Mouse (Mus musculus): ENCODE measurements around the gene Cntnap4. TPM values are rescaled to one million over a fixed set of nuclear protein-coding genes. Genes with fewer than 3 reads are reported as not detected.

Gene Cntnap4
- total and polyA plus RNA-seq, 3 experiments = not detected

- in situ Hi-C loops (cut with MboI; ENCODE audit: low pct_ligation_motif_present, low pct_unique_long_range_greater_than_20kb, low sequenced_read_pairs) (no loop called here), dilution Hi-C loops (cut with MboI; ENCODE audit: extremely low pct_ligation_motif_present, extremely low pct_unique_long_range_greater_than_20kb, low sequenced_read_pairs) (no loop called here)
- Histone ChIP-seq H3K36me3 (replicated peaks in 1 of 2; ENCODE audit: control insufficient read depth in 1 of 2, insufficient read depth in 1 of 2, low read length in 1 of 2) (no peaks in the 10 kb centered on the region), H3K27me3 (replicated peaks) (no peaks in the 10 kb centered on the region), H3K4me2 (ENCODE audit: insufficient read depth, low read depth, poor library complexity, severe bottlenecking) (no peak overlapping the region), H3K9ac (ENCODE audit: insufficient read depth, low read depth) (no peak overlapping the region), H3K4me1 (ENCODE audit: control insufficient read depth in 1 of 2, insufficient read depth in 2 of 2) (no peaks in the 10 kb centered on the region), H3K9me3 (replicated peaks; ENCODE audit: low read length) (peaks cover 60% of the 10 kb centered on the region), H3K79me2 (replicated peaks; ENCODE audit: control insufficient read depth, extremely low read depth, insufficient read depth, poor library complexity, severe bottlenecking) (no peaks in the 10 kb centered on the region), H3K4me3 (replicated peaks in 1 of 3; ENCODE audit: low read depth in 2 of 3, low read length in 2 of 3, poor library complexity in 1 of 3) (no peak overlapping the region), H3K27ac (ENCODE audit: insufficient read depth, low read depth) (no peak overlapping the region)
- no peak for DNase-seq (ENCODE audit: extremely low read depth)
- TF ChIP-seq SMC3 (IDR thresholded peaks at IDR 0.05; ENCODE audit: low read depth, low read length) (no peak), E2F4 (IDR thresholded peaks at IDR 0.05; ENCODE audit: insufficient replicate concordance, low read depth, low read length) (no peak), CHD2 (IDR thresholded peaks at IDR 0.05; ENCODE audit: low read length) (no peak), NRF1 (IDR thresholded peaks at IDR 0.05; ENCODE audit: low read depth, low read length) (no peak), CHD1 (IDR thresholded peaks at IDR 0.05; ENCODE audit: low read depth, low read length) (no peak), GABPA (IDR thresholded peaks at IDR 0.05; ENCODE audit: insufficient replicate concordance, low read depth, low read length) (no peak), ZMIZ1 (IDR thresholded peaks at IDR 0.05; ENCODE audit: low read depth, low read length) (no peak), NELFE (IDR thresholded peaks at IDR 0.05; ENCODE audit: low read depth, low read length) (no peak), MAZ (IDR thresholded peaks at IDR 0.05; ENCODE audit: low read depth, low read length) (no peak), MEF2A (IDR thresholded peaks at IDR 0.05; ENCODE audit: borderline replicate concordance, low read depth, low read length) (no peak), PAX5 (IDR thresholded peaks at IDR 0.05; ENCODE audit: low read length) (no peak), USF2 (conservative IDR thresholded peaks at IDR 0.05; ENCODE audit: low read depth, low read length) (no peak), ZKSCAN1 (IDR thresholded peaks at IDR 0.05; ENCODE audit: borderline replicate concordance, low read depth, low read length) (no peak), POLR2A (IDR thresholded peaks at IDR 0.05; ENCODE audit: low read depth, low read length) (no peak), KAT2A (IDR thresholded peaks at IDR 0.05; ENCODE audit: insufficient replicate concordance, low read length) (no peak), ETS1 (conservative IDR thresholded peaks at IDR 0.05; ENCODE audit: low read depth, low read length) (no peak), BHLHE40 (IDR thresholded peaks at IDR 0.05; ENCODE audit: low read depth, low read length) (no peak)
Measured at GRCm38 (mm10) chr8:112730583-112731432, 161.0 kb downstream of the Cntnap4 start.

GRCm38 (mm10) chr8:112735575-112735974 lies 165.7 kb downstream of the Cntnap4 start:
- no peak for DNase-seq (ENCODE audit: extremely low read depth)
- Histone ChIP-seq H3K27me3 (replicated peaks) (no peaks in the 10 kb centered on the region), H3K4me2 (ENCODE audit: insufficient read depth, low read depth, poor library complexity, severe bottlenecking) (no peak overlapping the region), H3K9ac (ENCODE audit: insufficient read depth, low read depth) (no peak overlapping the region), H3K79me2 (replicated peaks; ENCODE audit: control insufficient read depth, extremely low read depth, insufficient read depth, poor library complexity, severe bottlenecking) (no peaks in the 10 kb centered on the region), H3K36me3 (replicated peaks in 1 of 2; ENCODE audit: control insufficient read depth in 1 of 2, insufficient read depth in 1 of 2, low read length in 1 of 2) (no peaks in the 10 kb centered on the region), H3K4me3 (replicated peaks in 1 of 3; ENCODE audit: low read depth in 2 of 3, low read length in 2 of 3, poor library complexity in 1 of 3) (no peak overlapping the region), H3K27ac (ENCODE audit: insufficient read depth, low read depth) (no peak overlapping the region), H3K9me3 (replicated peaks; ENCODE audit: low read length) (peaks cover 62% of the 10 kb centered on the region), H3K4me1 (ENCODE audit: control insufficient read depth in 1 of 2, insufficient read depth in 2 of 2) (no peaks in the 10 kb centered on the region)
- in situ Hi-C loops (cut with MboI; ENCODE audit: low pct_ligation_motif_present, low pct_unique_long_range_greater_than_20kb, low sequenced_read_pairs) (no loop called here), dilution Hi-C loops (cut with MboI; ENCODE audit: extremely low pct_ligation_motif_present, extremely low pct_unique_long_range_greater_than_20kb, low sequenced_read_pairs) (no loop called here)
- TF ChIP-seq ZC3H11A (IDR thresholded peaks at IDR 0.05; ENCODE audit: low read depth, low read length) = no peak
- no peak for TF ChIP-seq HCFC1 (IDR thresholded peaks at IDR 0.05; ENCODE audit: low read depth, low read length)
- TF ChIP-seq MAZ (IDR thresholded peaks at IDR 0.05; ENCODE audit: low read depth, low read length) = no peak
- no peak for TF ChIP-seq TBP (conservative IDR thresholded peaks at IDR 0.05; ENCODE audit: low read depth, low read length)
- TF ChIP-seq BHLHE40 (IDR thresholded peaks at IDR 0.05; ENCODE audit: low read depth, low read length) = no peak
- TF ChIP-seq SMC3 (IDR thresholded peaks at IDR 0.05; ENCODE audit: low read depth, low read length) = no peak
